In genomic region chr11:107393154-107393827, GRCm38 (mm10) we compare ENCODE assay signal across 9 mouse cellular contexts.
DNase-seq lines count a peak whose midpoint lies in the region; ATAC-seq lines count a peak whose summit lies in the region.
"Had no signal": no experiment of that assay in that cellular context is flagged by ENCODE, and none has a peak within 500 bp of the region (broad histone marks: within the 10 kb centered on the region; RNA-seq: fewer than 3 reads in every experiment).

No protein-coding gene starts in this region.

- DNase-seq in kidney, adult 9 months: peak; percentile 58
- DNase-seq in kidney, adult 11 months: no peak
- DNase-seq in CD8-positive naive resting alpha-beta T cell, adult 2 months (ENCODE audit: low read depth in 2 of 2, low spot score in 2 of 2): peak; percentile 49 to 62
- no peak for DNase-seq in urinary bladder, adult 18-20 months (ENCODE audit: low spot score in 2 of 2)
- DNase-seq in urinary bladder, postnatal 25 days (ENCODE audit: low spot score): no peak
- no peak for DNase-seq in left cerebral cortex, postnatal 14 days (ENCODE audit: low spot score in 2 of 2)
- DNase-seq: cerebellum, adult 9-11 months had no signal

- intact Hi-C loops in left cerebral cortex, postnatal 14 days (cut with DNase I): no loop called here

- peak; percentile 57 for ATAC-seq in common myeloid progenitor, adult 5-6 weeks (replicated peaks; ENCODE audit: low read depth, poor library complexity, severe bottlenecking)
- peak; percentile 66 for ATAC-seq in neutrophil, adult 5-6 weeks (ENCODE audit: extremely low read depth, insufficient number of reproducible peaks, low FRiP score, poor library complexity, severe bottlenecking)

Comparison
In these comparisons a context has a peak if more than half of its experiments do, and no peak if none do; other contexts are left out.
1. DNase-seq: peak in kidney, adult 9 months (single experiment) and CD8-positive naive resting alpha-beta T cell, adult 2 months (2 of 2); none in kidney, adult 11 months (single experiment), urinary bladder, adult 18-20 months (0 of 2), urinary bladder, postnatal 25 days (single experiment) and left cerebral cortex, postnatal 14 days (0 of 2).